Mouse (Mus musculus): Measurements from ENCODE around the gene Ccdc71.

GRCm38 (mm10) chr9:108436182-108436581 is 24.1 kb upstream of the Ccdc71 start, which contains the start of gene BC048562:
- TF ChIP-seq CTCF (IDR thresholded peaks at IDR 0.05; ENCODE audit: low read depth) (no peak), EP300 (optimal IDR thresholded peaks at IDR 0.05) (no peak)

All from stomach, postnatal 0 days (tissue).